Mouse (Mus musculus) heart, embryonic 13.5 days (tissue): ENCODE data around the gene Clca3a2. TPM values are rescaled to one million over a fixed set of nuclear protein-coding genes. Genes with fewer than 3 reads are reported as not detected.
"Not testable (repeated sequence)": the region's sequence is repeated elsewhere in the genome, so short reads cannot be mapped to it uniquely, and the experiment has no call there.

Experiments
- ATAC-seq: fragments of 200-750 bp; cut with Nextera tagmentation; 2 replicates; pipeline ENCODE4 v1.8.0; 2017; ENCODE audit warnings: moderate TSS enrichment; ENCODE audit not compliant: insufficient number of reproducible peaks, low FRiP score, low TSS enrichment; ENCODE audit errors: extremely low read depth
- H3K27ac ChIP-seq: fragments of 300-500 bp; sonication (generic); replicated peaks from 2 replicates; pipeline ENCODE4 v1.5.1; 2015; ENCODE audit warnings: moderate library complexity, mild to moderate bottlenecking, inconsistent platforms
- H3K27me3 ChIP-seq: fragments of 300-500 bp; sonication (generic); replicated peaks from 2 replicates; pipeline ENCODE4 v1.6.1; 2015; ENCODE audit warnings: mild to moderate bottlenecking, inconsistent platforms
- H3K36me3 ChIP-seq: fragments of 300-500 bp; sonication (generic); 2 replicates; pipeline ENCODE4 v1.6.1; 2015; ENCODE audit warnings: mild to moderate bottlenecking, inconsistent platforms
- H3K4me1 ChIP-seq: fragments of 300-500 bp; sonication (generic); 2 replicates; pipeline ENCODE4 v1.6.1; 2015; ENCODE audit warnings: inconsistent platforms
- H3K4me2 ChIP-seq: fragments of 300-500 bp; sonication (generic); 2 replicates; pipeline ENCODE4 v1.6.1; 2015; ENCODE audit warnings: inconsistent platforms, mild to moderate bottlenecking, moderate library complexity
- H3K4me3 ChIP-seq: fragments of 300-500 bp; sonication (generic); 2 replicates; pipeline ENCODE4 v1.5.1; 2015; ENCODE audit warnings: moderate library complexity, mild to moderate bottlenecking, inconsistent platforms
- H3K9ac ChIP-seq: fragments of 300-500 bp; sonication (generic); 2 replicates; pipeline ENCODE4 v1.6.1; 2015; ENCODE audit warnings: inconsistent platforms, mild to moderate bottlenecking, moderate library complexity
- H3K9me3 ChIP-seq: fragments of 300-500 bp; sonication (generic); 2 replicates; pipeline ENCODE4 v1.6.1; 2016; ENCODE audit warnings: inconsistent platforms
- WGBS: fragments of 180-500 bp; shearing (Covaris S2); methylation state at CpG from one replicate; pipeline ENCODE4 v1.1.7; 2015; ENCODE audit warnings: mixed read lengths; 5-methylcytosine and 5-hydroxymethylcytosine counted together
- polyA plus RNA-seq: library from polyadenylated mRNA; unstranded; fragments of >200 nt; fragmentation: Nextera tagmentation; extraction: Ambion mirVana; gene quantifications from 2 replicates; pipeline ENCODE4 v1.2.1, GENCODE M21; 2015

The Clca3a2 gene
- polyA plus RNA-seq, 1 experiment from 2014 or later: 2.8 TPM

DNA sequence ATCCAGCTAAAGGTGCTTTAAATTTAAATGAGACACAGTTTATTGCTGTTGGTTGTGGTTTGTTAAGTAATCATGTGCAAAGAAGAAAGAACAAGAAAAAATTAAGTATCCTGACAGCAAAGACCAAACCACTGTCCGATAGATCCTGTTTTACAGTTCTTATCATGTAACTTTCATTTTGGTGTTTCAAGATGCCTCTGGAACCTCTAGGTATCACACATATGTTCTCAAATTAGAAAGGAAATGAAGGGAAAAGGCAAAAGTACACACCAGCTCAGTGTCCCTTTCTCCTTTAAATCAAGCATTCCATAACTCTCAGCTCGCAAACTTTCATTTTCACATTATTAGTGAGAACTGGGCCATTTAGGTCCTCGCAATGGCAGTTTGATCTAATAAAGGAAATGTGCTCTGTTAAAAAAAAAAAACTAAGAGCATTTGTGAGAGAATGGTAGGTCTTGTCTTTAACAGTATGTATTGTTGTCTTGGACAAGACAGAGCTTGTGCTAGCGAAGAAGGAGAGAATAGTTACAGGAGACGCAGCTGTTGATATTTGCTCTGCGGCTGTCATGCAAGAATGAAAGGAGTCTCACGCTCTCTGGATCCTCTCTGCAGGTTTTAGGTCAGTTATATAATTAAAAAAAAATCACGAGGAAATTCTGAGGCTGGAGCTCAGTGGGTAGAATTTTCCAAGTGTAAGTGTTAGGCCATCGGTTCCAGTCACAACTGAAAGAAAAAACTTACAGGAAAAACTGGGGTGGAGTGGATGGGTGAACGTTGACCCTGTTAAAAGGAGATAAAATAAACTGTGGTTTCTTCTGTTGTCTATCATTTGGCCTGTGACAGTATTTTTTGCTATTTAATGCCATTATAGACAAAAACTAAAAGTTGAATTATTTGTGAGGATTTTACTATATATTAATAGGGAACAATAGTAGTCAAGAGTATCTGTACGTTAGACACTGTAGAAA is 33.8 kb downstream of the Clca3a2 start:
- 74% methylated on average over 11 of the region's 11 CpGs for WGBS
- no peaks in the 10 kb centered on the region for H3K27me3 ChIP-seq
- H3K4me2 ChIP-seq: no peak overlapping the region
- no peak overlapping the region for H3K4me3 ChIP-seq
- no peaks in the 10 kb centered on the region for H3K36me3 ChIP-seq
- H3K4me1 ChIP-seq: no peaks in the 10 kb centered on the region
- ATAC-seq: no peak
- no peaks in the 10 kb centered on the region for H3K9me3 ChIP-seq
- no peak overlapping the region for H3K9ac ChIP-seq
- H3K27ac ChIP-seq: no peak overlapping the region

DNA sequence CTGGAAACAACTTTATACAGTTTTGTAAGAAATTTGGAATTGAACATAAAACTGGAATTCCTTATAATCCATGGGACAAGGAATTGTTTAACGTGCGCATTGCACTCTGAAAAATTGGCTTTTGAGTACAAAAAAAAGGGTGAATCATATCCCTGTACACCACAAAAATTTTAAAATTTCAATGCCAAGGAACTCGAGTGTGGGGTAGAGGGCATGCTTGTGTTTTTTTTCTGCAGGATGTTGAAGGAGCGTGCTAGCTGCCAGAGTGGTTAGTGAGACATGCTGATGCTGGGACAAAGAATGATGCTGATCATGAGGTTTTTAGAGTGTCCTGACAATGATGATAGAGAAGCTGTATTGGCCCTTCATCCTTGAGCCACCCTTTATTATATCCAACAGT is 54.1 kb downstream of the Clca3a2 start:
- Histone ChIP-seq H3K27ac (no peak overlapping the region), H3K9me3 (no peaks in the 10 kb centered on the region), H3K4me1 (peaks cover 22% of the 10 kb centered on the region), H3K9ac (no peak overlapping the region), H3K36me3 (no peaks in the 10 kb centered on the region), H3K4me3 (no peak overlapping the region), H3K27me3 (no peaks in the 10 kb centered on the region), H3K4me2 (no peak overlapping the region)
- no peak for ATAC-seq
- WGBS: 85% methylated on average over 4 of the region's 4 CpGs

DNA sequence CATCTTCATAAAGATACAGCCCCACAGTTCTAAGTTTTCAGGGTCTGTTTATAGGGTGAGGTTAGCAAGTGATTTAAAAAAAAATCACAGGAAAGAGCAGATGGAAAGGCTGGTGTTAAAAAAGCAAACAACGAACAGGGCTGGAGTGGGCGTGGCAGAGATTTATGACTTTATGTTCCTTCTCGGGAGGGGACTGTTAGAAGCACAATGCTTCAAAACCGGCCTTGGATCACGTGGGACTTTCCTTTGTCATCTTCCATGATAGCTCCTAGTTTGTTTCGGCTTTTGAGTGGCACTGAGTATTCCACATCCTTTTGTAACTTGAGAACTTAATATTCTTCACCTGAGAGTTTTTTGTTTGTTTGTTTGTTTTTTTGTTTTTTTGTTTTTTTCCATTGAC is 57.8 kb downstream of the Clca3a2 start:
- Histone ChIP-seq H3K4me1 (peaks cover 32% of the 10 kb centered on the region), H3K36me3 (0 out of 2 replicates have a peak, but pooled peaks cover 2% of the 10 kb centered on the region), H3K9ac (no peak overlapping the region), H3K4me3 (no peak overlapping the region), H3K4me2 (peak overlapping the region; percentile 64), H3K9me3 (no peaks in the 10 kb centered on the region), H3K27ac (peak overlapping the region; percentile 84), H3K27me3 (no peaks in the 10 kb centered on the region)
- ATAC-seq: no peak
- WGBS: 43% methylated on average over 6 of the region's 6 CpGs

DNA sequence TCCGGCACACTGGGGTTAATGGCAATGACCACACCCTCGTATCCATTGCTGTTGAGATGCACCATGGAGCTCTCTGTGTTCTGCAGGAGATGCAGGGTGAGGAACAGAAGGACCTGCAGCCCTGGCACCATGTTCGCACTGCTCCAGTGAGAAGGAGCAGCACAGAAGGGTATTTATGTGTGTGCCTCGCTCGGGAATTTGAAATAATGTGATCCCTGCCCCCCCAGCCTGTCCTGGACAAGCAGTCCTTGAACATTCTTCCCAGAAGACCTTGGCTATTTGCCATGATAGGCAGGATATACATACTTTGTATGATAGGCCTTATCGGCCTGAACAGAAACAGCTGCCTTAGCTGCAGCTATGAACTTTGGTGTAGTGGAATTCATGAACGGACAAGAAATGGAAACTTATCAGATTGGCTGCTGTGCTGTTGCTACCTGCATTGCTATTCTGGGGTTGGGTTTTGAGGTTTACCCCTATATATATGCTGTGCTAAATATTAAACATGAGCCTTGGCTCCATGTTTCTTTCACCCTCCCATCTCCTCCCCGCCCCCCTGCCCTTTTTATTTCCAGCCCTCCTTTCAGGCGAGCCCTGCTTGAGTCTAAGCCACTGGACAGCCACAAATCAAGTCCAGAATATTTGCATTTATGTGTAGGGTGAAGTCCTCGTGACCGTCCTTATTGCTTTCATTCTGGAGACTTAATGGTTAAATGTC is 58.5 kb downstream of the Clca3a2 start, which contains the start of gene Clca3a1:
Gene Clca3a1 (minus strand): TSS at position 386 of the 718 bp plus-strand sequence.
- Histone ChIP-seq H3K27ac (peak within 1 kb of the TSS; percentile 84), H3K4me1 (peaks cover 26% of the 10 kb centered on the region), H3K27me3 (no peaks in the 10 kb centered on the region), H3K4me2 (peak within 1 kb of the TSS; percentile 64), H3K9ac (peak within 1 kb of the TSS; percentile 53), H3K4me3 (peak within 1 kb of the TSS; percentile 43), H3K9me3 (no peaks in the 10 kb centered on the region), H3K36me3 (peaks cover 7% of the 10 kb centered on the region)
- peak; percentile 56; the same call in 1 of the 2 replicates for ATAC-seq
- 30% methylated on average over 11 of the region's 11 CpGs for WGBS

DNA sequence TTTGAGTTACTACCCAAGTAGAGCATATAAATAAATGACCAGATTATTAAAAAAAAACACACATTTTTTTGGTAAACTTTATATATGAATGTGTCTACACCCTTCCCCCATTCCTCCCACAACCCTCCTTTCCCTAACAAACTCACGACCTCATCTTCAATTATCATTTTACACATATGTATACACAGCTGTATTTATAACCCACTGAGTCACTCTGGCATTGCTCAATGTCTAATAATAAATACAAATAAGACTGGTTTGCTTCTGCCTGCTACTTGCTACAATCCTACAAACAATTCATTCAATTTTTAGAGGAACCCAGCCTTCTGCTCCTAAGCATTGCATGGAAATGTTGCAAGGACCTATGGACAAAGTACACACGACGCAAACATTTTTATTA is 59.6 kb downstream of the Clca3a2 start:
- H3K36me3 ChIP-seq: peaks cover 17% of the 10 kb centered on the region
- no peaks in the 10 kb centered on the region for H3K27me3 ChIP-seq
- peak overlapping the region; percentile 53 for H3K9ac ChIP-seq
- H3K4me3 ChIP-seq: peak overlapping the region; percentile 43
- H3K4me2 ChIP-seq: peak overlapping the region; percentile 64
- peaks cover 24% of the 10 kb centered on the region for H3K4me1 ChIP-seq
- no peaks in the 10 kb centered on the region for H3K9me3 ChIP-seq
- 64% methylated on average over 3 of the region's 3 CpGs for WGBS
- no peak for ATAC-seq
- H3K27ac ChIP-seq: peak overlapping the region; percentile 84

DNA sequence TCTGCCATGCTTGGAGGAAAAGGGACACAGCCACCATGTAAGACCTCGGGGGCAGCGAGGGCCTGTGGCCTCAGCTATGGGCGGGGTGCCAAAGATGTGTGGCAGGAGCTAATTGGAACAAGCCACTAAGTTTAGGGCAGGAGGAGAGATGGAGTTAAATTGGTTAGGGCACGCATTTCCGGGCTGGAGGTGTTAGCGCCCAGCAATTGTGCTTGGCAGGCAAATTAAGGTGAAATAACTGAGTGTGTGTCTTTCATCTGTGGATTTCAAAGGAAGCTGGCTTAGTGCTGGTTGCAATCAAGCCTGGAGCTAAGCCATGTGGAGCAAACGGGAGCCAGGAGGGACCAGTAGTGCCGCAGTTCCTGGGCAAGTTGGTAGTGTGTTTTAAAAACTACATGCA is 63.2 kb downstream of the Clca3a2 start:
- not testable (repeated sequence) for H3K27ac ChIP-seq, ATAC-seq, H3K4me2 ChIP-seq, H3K27me3 ChIP-seq, H3K9ac ChIP-seq, H3K4me3 ChIP-seq, H3K9me3 ChIP-seq
- Histone ChIP-seq H3K4me1 (peaks cover 17% of the 10 kb centered on the region), H3K36me3 (peaks cover 31% of the 10 kb centered on the region)
- WGBS: 73% methylated on average over 8 of the region's 8 CpGs

DNA sequence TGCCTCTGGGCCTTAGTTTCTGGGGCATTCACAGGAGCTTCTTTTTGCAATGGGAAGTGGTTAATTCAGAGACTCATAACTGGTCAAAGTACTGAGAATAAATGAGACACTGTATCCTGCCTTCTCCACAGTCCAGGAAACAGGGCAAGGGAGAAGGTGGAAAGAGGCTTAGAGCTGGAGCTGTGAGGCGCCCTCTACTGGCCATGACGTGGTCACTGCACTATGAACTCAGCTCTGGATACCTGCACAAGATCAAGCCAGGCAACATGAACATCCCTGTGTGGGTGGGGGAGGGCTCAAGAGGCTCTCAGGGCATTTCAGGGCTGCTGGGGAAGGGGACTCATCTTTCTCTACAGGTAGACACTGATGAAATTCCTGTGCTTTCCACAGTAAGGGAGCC is 66.2 kb downstream of the Clca3a2 start:
- Histone ChIP-seq H3K36me3 (peaks cover 35% of the 10 kb centered on the region), H3K4me2 (no peak overlapping the region), H3K27me3 (no peaks in the 10 kb centered on the region), H3K4me1 (no peaks in the 10 kb centered on the region), H3K9me3 (no peaks in the 10 kb centered on the region), H3K9ac (no peak overlapping the region), H3K4me3 (no peak overlapping the region), H3K27ac (no peak overlapping the region)
- 10% methylated on average over 2 of the region's 2 CpGs for WGBS
- no peak for ATAC-seq

DNA sequence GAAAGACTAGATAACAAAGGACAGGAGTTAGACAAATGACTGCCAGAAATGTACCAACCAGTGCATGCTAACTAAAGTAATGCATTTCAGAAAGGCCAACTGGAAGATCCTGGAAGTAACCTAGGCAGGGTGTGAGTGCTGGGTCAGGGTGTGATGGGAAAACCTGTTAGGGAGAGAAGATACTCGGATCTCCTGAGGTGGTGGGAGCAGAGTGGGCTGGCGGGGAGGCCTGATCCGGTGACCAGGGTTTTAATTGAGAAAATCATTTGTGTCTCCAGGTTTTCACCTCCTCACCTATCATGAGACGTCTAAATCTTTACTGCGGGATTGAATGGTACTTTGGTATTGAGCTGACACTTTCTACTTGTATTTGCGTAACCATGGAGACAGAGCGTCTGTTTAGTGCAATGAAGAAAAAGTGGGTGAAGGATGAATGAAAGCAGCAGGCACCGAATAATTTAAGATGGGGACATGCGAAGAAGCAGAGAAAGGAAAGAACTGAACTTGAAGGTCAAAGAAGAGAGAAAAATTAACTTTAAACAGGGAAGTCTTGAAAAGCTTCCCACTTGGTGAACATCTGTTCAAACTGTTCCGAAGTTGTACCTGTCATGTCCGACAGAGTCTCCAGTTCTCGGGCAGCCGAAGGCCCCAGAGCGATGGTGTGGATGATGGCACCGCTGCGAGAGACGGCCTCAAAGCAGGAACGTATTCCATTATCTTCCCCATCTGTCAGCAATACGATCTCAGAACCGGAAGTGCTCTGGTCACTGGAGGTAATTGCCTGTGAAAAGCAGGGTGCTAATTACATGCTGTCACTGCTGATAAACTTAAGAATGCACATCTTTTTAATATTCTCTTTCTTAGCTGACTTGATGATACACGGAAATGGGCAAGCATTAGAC is 70.0 kb downstream of the Clca3a2 start:
- not testable (repeated sequence) for H3K4me1 ChIP-seq, H3K27me3 ChIP-seq, H3K9me3 ChIP-seq, H3K27ac ChIP-seq, H3K9ac ChIP-seq, ATAC-seq, H3K4me2 ChIP-seq, H3K4me3 ChIP-seq
- WGBS: 58% methylated on average over 20 of the region's 21 CpGs
- H3K36me3 ChIP-seq: peaks cover 33% of the 10 kb centered on the region

DNA sequence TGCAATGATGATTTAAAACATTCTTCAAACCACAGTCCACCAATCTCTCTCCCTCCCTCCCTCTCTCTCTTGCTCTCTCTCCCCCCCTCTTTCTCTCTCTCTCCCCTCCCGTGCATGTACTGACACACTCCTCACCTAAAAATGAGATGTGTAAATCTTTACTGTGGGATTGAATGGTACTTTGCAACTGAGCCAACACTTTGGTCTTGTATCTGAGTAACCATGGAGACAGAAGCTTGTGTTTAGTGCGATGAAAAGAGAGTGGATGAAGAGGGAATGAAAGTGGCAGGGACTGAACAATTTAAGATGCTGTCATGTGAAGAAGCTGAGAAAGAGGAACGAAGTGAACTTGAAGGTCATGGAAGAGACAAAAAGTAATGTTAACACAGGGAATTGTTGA is 71.6 kb downstream of the Clca3a2 start:
- not testable (repeated sequence) for H3K4me2 ChIP-seq, ATAC-seq, H3K27me3 ChIP-seq, H3K27ac ChIP-seq, H3K9ac ChIP-seq, H3K4me1 ChIP-seq, H3K9me3 ChIP-seq, H3K4me3 ChIP-seq
- H3K36me3 ChIP-seq: peaks cover 23% of the 10 kb centered on the region
- 28% methylated on average over 3 of the region's 3 CpGs for WGBS
